8 mouse cellular contexts compared by ENCODE assay signal in the genomic region with DNA sequence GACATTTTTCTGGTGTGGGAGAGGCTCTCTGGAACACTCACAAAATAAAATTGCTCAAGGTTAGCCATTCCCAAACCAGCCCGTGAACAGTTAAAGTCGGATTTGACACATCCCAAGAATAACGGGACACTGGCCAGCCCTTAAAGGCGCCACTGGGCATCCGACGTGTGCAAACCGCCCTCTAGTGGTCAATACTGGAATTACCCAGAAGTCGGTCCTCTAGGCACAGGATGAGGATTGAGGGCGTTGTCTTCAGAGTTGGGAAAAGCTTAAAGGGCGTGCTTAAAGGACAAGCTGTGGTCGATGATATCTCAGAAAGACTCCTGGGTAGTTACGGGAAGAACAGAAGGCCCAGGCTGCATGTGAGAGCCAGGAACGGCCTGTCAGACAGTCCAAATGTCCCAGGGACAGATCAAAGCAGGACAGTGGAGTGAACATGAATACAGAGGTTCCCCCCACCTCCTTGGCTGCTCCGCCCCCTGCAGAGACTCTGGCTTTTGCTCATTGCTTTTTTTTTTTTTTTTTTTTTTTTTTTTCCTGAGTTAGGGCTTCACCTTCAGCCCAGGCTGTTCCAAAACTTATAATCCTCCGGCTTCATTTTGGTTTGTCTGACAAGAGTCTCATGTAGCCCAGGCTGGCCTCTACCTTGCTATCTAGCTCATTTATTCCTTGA.
DNase-seq lines count a peak whose midpoint lies in the region; ATAC-seq and TF ChIP-seq lines count a peak whose summit lies in the region.
"Had no signal": no experiment of that assay in that cellular context is flagged by ENCODE, and none has a peak within 500 bp of the region (broad histone marks: within the 10 kb centered on the region; RNA-seq: fewer than 3 reads in every experiment).

No protein-coding gene starts in this region.

- WGBS in forebrain, postnatal 0 days, result 12% methylated on average over 15 of the region's 15 CpGs
- whole genome bisulfite sequencing in small intestine, adult 2 months, result 9% methylated on average over 15 of the region's 15 CpGs

- TF ChIP-seq CTCF in Patski (IDR thresholded peaks at IDR 0.05), result no peak
- TF ChIP-seq CTCF in forebrain, postnatal 0 days (IDR thresholded peaks at IDR 0.05; ENCODE audit: low read depth), result peak; percentile 97
- TF ChIP-seq CTCF in small intestine, adult 2 months (IDR thresholded peaks at IDR 0.05; ENCODE audit: extremely low read depth, insufficient read length, insufficient replicate concordance, low read depth, low read length), result peak; percentile 84

- peaks cover 1% of the 10 kb centered on the region; the same call in 1 of the 2 replicates for H3K36me3 ChIP-seq in forebrain, postnatal 0 days (ENCODE audit: insufficient read depth)
- peaks cover 14% of the 10 kb centered on the region for H3K36me3 ChIP-seq in megakaryocyte, embryonic 14.5 days (replicated peaks; ENCODE audit: low read length)
- no peaks in the 10 kb centered on the region for H3K36me3 ChIP-seq in small intestine, adult 2 months (ENCODE audit: control insufficient read depth, insufficient read depth, low read length)
- H3K36me3 ChIP-seq: neural tube, embryonic 13.5 days had no signal

- peaks cover 10% of the 10 kb centered on the region for H3K4me1 ChIP-seq in forebrain, postnatal 0 days (ENCODE audit: insufficient read depth)
- peaks cover 91% of the 10 kb centered on the region for H3K4me1 ChIP-seq in megakaryocyte, embryonic 14.5 days
- no peaks in the 10 kb centered on the region for H3K4me1 ChIP-seq in small intestine, adult 2 months (ENCODE audit: control insufficient read depth, insufficient read depth, insufficient read length, low read length)

- ATAC-seq in Patski, result peak; percentile 19
- ATAC-seq in forebrain, postnatal 0 days, result peak; percentile 32; the same call in 1 of the 2 replicates

- H3K9me3 ChIP-seq in forebrain, postnatal 0 days (ENCODE audit: low read length), result no peaks in the 10 kb centered on the region
- H3K9me3 ChIP-seq in megakaryocyte, embryonic 14.5 days, result peaks cover 4% of the 10 kb centered on the region; the same call in 1 of the 2 replicates
- H3K9me3 ChIP-seq: neural tube, embryonic 13.5 days had no signal

- in situ Hi-C loops in Patski (cut with MboI; ENCODE audit: low pct_unique_long_range_greater_than_20kb), result loop anchor here (5.0 kb wide), 3 partner anchors 81 to 509 kb away; no protein-coding TSS in a partner anchor

- no peak for TF ChIP-seq POLR2A in small intestine, adult 2 months (IDR thresholded peaks at IDR 0.05; ENCODE audit: low read depth, low read length)

- H3K4me2 ChIP-seq in forebrain, postnatal 0 days (ENCODE audit: low read depth), result no peak overlapping the region
- H3K4me2 ChIP-seq: neural tube, embryonic 13.5 days had no signal

- POLR2A ChIA-PET in Patski (lab: Charles Lee), result interaction anchor here (1.0 kb wide), 1 partner anchor 365 kb away, joined by 4 read pairs; no protein-coding TSS in a partner anchor

- no peak overlapping the region for H3K27ac ChIP-seq in forebrain, postnatal 0 days (ENCODE audit: low read depth, low read length)
- H3K27ac ChIP-seq in small intestine, adult 2 months (ENCODE audit: insufficient read depth, low read depth, low read length), result no peak overlapping the region
- H3K27ac ChIP-seq: neural tube, embryonic 13.5 days had no signal

- DNase-seq in Patski (ENCODE audit: low read depth, low spot score), result no peak
- DNase-seq in cerebellum, adult 18-20 months, result peak; percentile 83 to 89
- DNase-seq in forebrain, postnatal 0 days, result peak; percentile 94
- peak; percentile 69 for DNase-seq in hindlimb bud, embryonic 11.5 days (ENCODE audit: extremely low spot score, low read depth, low spot score)
- peak; percentile 68 for DNase-seq in left cerebral cortex, adult 11 months (ENCODE audit: low spot score)

- CTCF ChIA-PET in Patski (lab: Charles Lee), result interaction anchor here (0.7 to 7.2 kb wide), 34 partner anchors 8 to 491 kb away, joined by 3 to 69 read pairs (median 4); a partner anchor contains a TSS

- H3K4me3 ChIP-seq in forebrain, postnatal 0 days (ENCODE audit: low read depth, low read length), result no peak overlapping the region
- peak overlapping the region; percentile 80 for H3K4me3 ChIP-seq in megakaryocyte, embryonic 14.5 days (replicated peaks)
- no peak overlapping the region for H3K4me3 ChIP-seq in small intestine, adult 2 months (ENCODE audit: low read depth, low read length)
- H3K4me3 ChIP-seq: neural tube, embryonic 13.5 days had no signal

- no peak overlapping the region for H3K9ac ChIP-seq in forebrain, postnatal 0 days
- H3K9ac ChIP-seq: neural tube, embryonic 13.5 days had no signal

- H3K27me3 ChIP-seq in Patski, result no peaks in the 10 kb centered on the region
- no peaks in the 10 kb centered on the region for H3K27me3 ChIP-seq in forebrain, postnatal 0 days (ENCODE audit: insufficient read depth, low read length)
- H3K27me3 ChIP-seq in megakaryocyte, embryonic 14.5 days (replicated peaks), result peaks cover 19% of the 10 kb centered on the region
- no peaks in the 10 kb centered on the region for H3K27me3 ChIP-seq in small intestine, adult 2 months (ENCODE audit: control insufficient read depth, insufficient read depth, low read length)
- H3K27me3 ChIP-seq: neural tube, embryonic 13.5 days had no signal
